Mouse (Mus musculus) forebrain, embryonic 12.5 days (tissue): Measurements from ENCODE around the gene Ssh2. TPM values are rescaled to one million over a fixed set of nuclear protein-coding genes. Genes with fewer than 3 reads are reported as not detected.

ENCODE experiments used
- ATAC-seq: fragments of 200-750 bp; cut with Nextera tagmentation; 2 replicates; pipeline ENCODE4 v1.8.0; 2017; ENCODE audit warnings: moderate TSS enrichment; ENCODE audit not compliant: low FRiP score
- H3K27ac ChIP-seq: fragments of 300-500 bp; sonication (generic); 2 replicates; pipeline ENCODE4 v1.5.1; 2016; ENCODE audit warnings: mild to moderate bottlenecking
- H3K27me3 ChIP-seq: fragments of 300-500 bp; sonication (generic); 2 replicates; pipeline ENCODE4 v1.6.1; 2016; ENCODE audit warnings: mild to moderate bottlenecking
- H3K36me3 ChIP-seq: fragments of 300-500 bp; sonication (generic); replicated peaks from 2 replicates; pipeline ENCODE4 v1.6.1; 2016; ENCODE audit warnings: mild to moderate bottlenecking
- H3K4me1 ChIP-seq: fragments of 300-500 bp; sonication (generic); 2 replicates; pipeline ENCODE4 v1.6.1; 2016
- H3K4me2 ChIP-seq: fragments of 300-500 bp; sonication (generic); 2 replicates; pipeline ENCODE4 v1.6.1; 2016; ENCODE audit warnings: mild to moderate bottlenecking, moderate library complexity
- H3K4me3 ChIP-seq: fragments of 300-500 bp; sonication (generic); replicated peaks from 2 replicates; pipeline ENCODE4 v1.5.1; 2016; ENCODE audit warnings: mild to moderate bottlenecking
- H3K9ac ChIP-seq: fragments of 300-500 bp; sonication (generic); 2 replicates; pipeline ENCODE4 v1.6.1; 2016; ENCODE audit warnings: mild to moderate bottlenecking
- H3K9me3 ChIP-seq: fragments of 300-500 bp; sonication (generic); 2 replicates; pipeline ENCODE4 v1.6.1; 2016
- WGBS: fragments of 180-500 bp; shearing (Covaris S2); methylation state at CpG from one replicate; pipeline ENCODE4 v1.1.7; 2016; 5-methylcytosine and 5-hydroxymethylcytosine counted together
- polyA plus RNA-seq: library from polyadenylated mRNA; unstranded; fragments of >200 nt; fragmentation: Nextera tagmentation; extraction: Ambion mirVana; gene quantifications from 2 replicates; pipeline ENCODE4 v1.2.1, GENCODE M21; 2016

The Ssh2 gene
- polyA plus RNA-seq, 1 experiment from 2014 or later: 19.4 TPM

- H3K36me3 ChIP-seq: peaks cover 77% of the 10 kb centered on the region
- ATAC-seq: no peak
- peaks cover 34% of the 10 kb centered on the region for H3K4me1 ChIP-seq
Measured at GRCm38 (mm10) chr11:77501971-77502370, 285.9 kb downstream of the Ssh2 start.

GRCm38 (mm10) chr11:77502481-77502880 lies 286.4 kb downstream of the Ssh2 start:
- H3K4me1 ChIP-seq: peaks cover 29% of the 10 kb centered on the region
- WGBS: 91% methylated on average over 6 of the region's 6 CpGs
- H3K9ac ChIP-seq: no peak overlapping the region
- ATAC-seq: no peak
- no peaks in the 10 kb centered on the region for H3K9me3 ChIP-seq
- H3K4me3 ChIP-seq: no peak overlapping the region
- no peak overlapping the region for H3K4me2 ChIP-seq
- no peaks in the 10 kb centered on the region for H3K27me3 ChIP-seq
- H3K27ac ChIP-seq: no peak overlapping the region
- H3K36me3 ChIP-seq: peaks cover 82% of the 10 kb centered on the region

More at GRCm38 (mm10) chr11:77501971-77502370, 285.9 kb downstream of the Ssh2 start:
- 94% methylated on average over 4 of the region's 4 CpGs for WGBS
- Histone ChIP-seq H3K27me3 (no peaks in the 10 kb centered on the region), H3K9ac (no peak overlapping the region), H3K27ac (no peak overlapping the region), H3K4me2 (no peak overlapping the region), H3K4me3 (no peak overlapping the region), H3K9me3 (no peaks in the 10 kb centered on the region)

- peaks cover 23% of the 10 kb centered on the region for H3K4me1 ChIP-seq
- no peak for ATAC-seq
- no peak overlapping the region for H3K4me3 ChIP-seq
- WGBS: 69% methylated on average over 3 of the region's 3 CpGs
- H3K4me2 ChIP-seq: no peak overlapping the region
- peaks cover 82% of the 10 kb centered on the region for H3K36me3 ChIP-seq
- no peaks in the 10 kb centered on the region for H3K9me3 ChIP-seq
- H3K27me3 ChIP-seq: 0 out of 2 replicates have a peak, but pooled peaks cover under 1% of the 10 kb centered on the region
- H3K27ac ChIP-seq: no peak overlapping the region
- H3K9ac ChIP-seq: no peak overlapping the region
Measured at GRCm38 (mm10) chr11:77503511-77503910, 287.4 kb downstream of the Ssh2 start.

GRCm38 (mm10) chr11:77504377-77504776 lies 288.3 kb downstream of the Ssh2 start:
- Histone ChIP-seq H3K4me1 (peaks cover 20% of the 10 kb centered on the region), H3K27me3 (0 out of 2 replicates have a peak, but pooled peaks cover 3% of the 10 kb centered on the region), H3K9me3 (no peaks in the 10 kb centered on the region), H3K27ac (no peak overlapping the region), H3K36me3 (peaks cover 82% of the 10 kb centered on the region), H3K9ac (no peak overlapping the region), H3K4me2 (no peak overlapping the region), H3K4me3 (no peak overlapping the region)
- no peak for ATAC-seq
- WGBS: 94% methylated on average over 19 of the region's 19 CpGs

GRCm38 (mm10) chr11:77505291-77505980 lies 289.3 kb downstream of the Ssh2 start:
- 0 out of 2 replicates have a peak, but pooled peaks cover 3% of the 10 kb centered on the region for H3K27me3 ChIP-seq
- no peaks in the 10 kb centered on the region for H3K9me3 ChIP-seq
- 91% methylated on average over 22 of the region's 22 CpGs for WGBS
- no peak overlapping the region for H3K27ac ChIP-seq
- no peak overlapping the region for H3K4me2 ChIP-seq
- H3K36me3 ChIP-seq: peaks cover 72% of the 10 kb centered on the region
- no peak overlapping the region for H3K9ac ChIP-seq
- H3K4me3 ChIP-seq: no peak overlapping the region
- no peak for ATAC-seq
- H3K4me1 ChIP-seq: peaks cover 16% of the 10 kb centered on the region

GRCm38 (mm10) chr11:77506273-77506672 lies 290.2 kb downstream of the Ssh2 start:
- Histone ChIP-seq H3K4me3 (no peak overlapping the region), H3K27ac (0 out of 2 replicates have a peak overlapping the region, but pooled peaks have one; percentile 8), H3K9me3 (no peaks in the 10 kb centered on the region), H3K36me3 (peaks cover 63% of the 10 kb centered on the region), H3K4me1 (peaks cover 8% of the 10 kb centered on the region), H3K27me3 (0 out of 2 replicates have a peak, but pooled peaks cover 3% of the 10 kb centered on the region), H3K4me2 (no peak overlapping the region), H3K9ac (no peak overlapping the region)
- ATAC-seq: no peak
- 88% methylated on average over 14 of the region's 14 CpGs for WGBS

GRCm38 (mm10) chr11:77506941-77507340 lies 290.9 kb downstream of the Ssh2 start:
- Histone ChIP-seq H3K9ac (no peak overlapping the region), H3K27ac (no peak overlapping the region), H3K4me3 (no peak overlapping the region), H3K9me3 (no peaks in the 10 kb centered on the region), H3K36me3 (peaks cover 62% of the 10 kb centered on the region), H3K4me1 (peaks cover 9% of the 10 kb centered on the region), H3K27me3 (0 out of 2 replicates have a peak, but pooled peaks cover 3% of the 10 kb centered on the region), H3K4me2 (no peak overlapping the region)
- 87% methylated on average over 6 of the region's 6 CpGs for WGBS
- no peak for ATAC-seq

- WGBS: 75% methylated on average over 4 of the region's 4 CpGs
- H3K4me3 ChIP-seq: no peak overlapping the region
- peaks cover 58% of the 10 kb centered on the region for H3K36me3 ChIP-seq
Measured at GRCm38 (mm10) chr11:77507426-77507825, 291.3 kb downstream of the Ssh2 start.

GRCm38 (mm10) chr11:77508068-77509021 lies 292.3 kb downstream of the Ssh2 start:
- Histone ChIP-seq H3K9ac (peak overlapping the region; percentile 44), H3K4me2 (peak overlapping the region; percentile 67), H3K27me3 (0 out of 2 replicates have a peak, but pooled peaks cover 3% of the 10 kb centered on the region), H3K9me3 (no peaks in the 10 kb centered on the region), H3K36me3 (peaks cover 48% of the 10 kb centered on the region), H3K4me1 (peaks cover 17% of the 10 kb centered on the region), H3K27ac (no peak overlapping the region), H3K4me3 (peak overlapping the region; percentile 31)
- WGBS: 22% methylated on average over 49 of the region's 49 CpGs
- ATAC-seq: peak; percentile 74

More at GRCm38 (mm10) chr11:77507426-77507825, 291.3 kb downstream of the Ssh2 start:
- ATAC-seq: peak; percentile 15; the same call in 1 of the 2 replicates
- Histone ChIP-seq H3K27ac (no peak overlapping the region), H3K4me1 (peaks cover 13% of the 10 kb centered on the region), H3K4me2 (no peak overlapping the region), H3K9ac (no peak overlapping the region), H3K27me3 (0 out of 2 replicates have a peak, but pooled peaks cover 3% of the 10 kb centered on the region), H3K9me3 (no peaks in the 10 kb centered on the region)

Other genes with a start within 250 kb of the Ssh2 start
- 0.24 and 0.37 TPM in 2 replicates for gene Slc6a4, start 217.7 kb upstream of the Ssh2 start, polyA plus RNA-seq
- gene Nsrp1, start 137.9 kb upstream of the Ssh2 start, polyA plus RNA-seq: 75.6 and 79.9 TPM in 2 replicates
- 0.46 and 0.83 TPM in 2 replicates for gene Efcab5, start 27.3 kb upstream of the Ssh2 start, polyA plus RNA-seq
- 0.10 and 0.12 TPM in 2 replicates for gene Coro6, start 246.1 kb downstream of the Ssh2 start, polyA plus RNA-seq